In the genomic region with DNA sequence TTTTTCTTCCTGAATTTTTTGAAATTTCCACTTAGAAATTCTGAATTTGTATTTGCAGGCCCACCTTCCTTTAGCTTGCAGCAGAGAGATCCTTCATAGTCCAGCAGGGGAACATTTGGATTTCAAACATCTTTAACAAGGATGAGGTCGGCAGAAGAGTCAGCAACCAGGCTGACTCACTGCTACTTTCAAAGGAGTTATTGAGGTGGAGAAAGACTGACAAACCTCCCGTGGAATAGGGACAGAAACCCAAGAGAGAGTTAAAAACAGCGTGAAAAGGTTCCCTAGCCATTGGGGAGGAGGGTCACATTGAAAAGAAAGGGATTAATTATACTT, we compare ENCODE assay signal across 18 mouse cellular contexts.
DNase-seq lines count a peak whose midpoint lies in the region; ATAC-seq and TF ChIP-seq lines count a peak whose summit lies in the region.
"Had no signal": no experiment of that assay in that cellular context is flagged by ENCODE, and none has a peak within 500 bp of the region (broad histone marks: within the 10 kb centered on the region; RNA-seq: fewer than 3 reads in every experiment).

No protein-coding gene starts in this region.

- no peaks in the 10 kb centered on the region for H3K27me3 ChIP-seq in heart, embryonic 15.5 days
- H3K27me3 ChIP-seq in heart, embryonic 10.5 days (ENCODE audit: insufficient read depth, poor library complexity, severe bottlenecking): no peaks in the 10 kb centered on the region
- H3K27me3 ChIP-seq in stomach, embryonic 14.5 days (ENCODE audit: control insufficient read depth, insufficient read depth, low read length): no peaks in the 10 kb centered on the region
- H3K27me3 ChIP-seq in stomach, postnatal 0 days (ENCODE audit: control insufficient read depth, insufficient read depth, low read length): no peaks in the 10 kb centered on the region
- H3K27me3 ChIP-seq in embryonic facial prominence, embryonic 10.5 days (replicated peaks; ENCODE audit: low read depth, poor library complexity, severe bottlenecking): 0 out of 2 replicates have a peak, but pooled peaks cover 11% of the 10 kb centered on the region
- H3K27me3 ChIP-seq: embryonic facial prominence, embryonic 12.5 days; limb, embryonic 13.5 days; lung, embryonic 15.5 days had no signal

- H3K4me1 ChIP-seq in heart, embryonic 15.5 days (replicated peaks): peaks cover 11% of the 10 kb centered on the region; the same call in 1 of the 2 replicates
- no peaks in the 10 kb centered on the region for H3K4me1 ChIP-seq in heart, embryonic 10.5 days
- H3K4me1 ChIP-seq in stomach, embryonic 14.5 days (ENCODE audit: control insufficient read depth, insufficient read depth, low read length): 0 out of 2 replicates have a peak, but pooled peaks cover 3% of the 10 kb centered on the region
- H3K4me1 ChIP-seq in stomach, postnatal 0 days (replicated peaks; ENCODE audit: control insufficient read depth, insufficient read depth): peaks cover 2% of the 10 kb centered on the region; the same call in 1 of the 2 replicates
- peaks cover 24% of the 10 kb centered on the region for H3K4me1 ChIP-seq in embryonic facial prominence, embryonic 10.5 days
- H3K4me1 ChIP-seq: hindbrain, embryonic 13.5 days had no signal

- H3K9me3 ChIP-seq in heart, embryonic 15.5 days (replicated peaks): no peaks in the 10 kb centered on the region
- H3K9me3 ChIP-seq in heart, embryonic 10.5 days: no peaks in the 10 kb centered on the region
- H3K9me3 ChIP-seq in stomach, embryonic 14.5 days (ENCODE audit: control insufficient read depth, low read depth, low read length): no peaks in the 10 kb centered on the region
- no peaks in the 10 kb centered on the region for H3K9me3 ChIP-seq in stomach, postnatal 0 days (ENCODE audit: control insufficient read depth, low read length)
- H3K9me3 ChIP-seq in embryonic facial prominence, embryonic 10.5 days: no peaks in the 10 kb centered on the region
- H3K9me3 ChIP-seq: embryonic facial prominence, embryonic 12.5 days; hindbrain, embryonic 13.5 days; limb, embryonic 13.5 days; lung, embryonic 15.5 days had no signal

- no peaks in the 10 kb centered on the region for H3K36me3 ChIP-seq in heart, embryonic 15.5 days
- H3K36me3 ChIP-seq in heart, embryonic 10.5 days: no peaks in the 10 kb centered on the region
- H3K36me3 ChIP-seq in stomach, embryonic 14.5 days (ENCODE audit: control insufficient read depth, insufficient read depth, low read length): no peaks in the 10 kb centered on the region
- H3K36me3 ChIP-seq in stomach, postnatal 0 days (ENCODE audit: control insufficient read depth, insufficient read depth, low read length): no peaks in the 10 kb centered on the region
- no peaks in the 10 kb centered on the region for H3K36me3 ChIP-seq in embryonic facial prominence, embryonic 10.5 days (replicated peaks)
- H3K36me3 ChIP-seq: embryonic facial prominence, embryonic 12.5 days; hindbrain, embryonic 13.5 days; limb, embryonic 13.5 days; lung, embryonic 15.5 days had no signal

- no peak for TF ChIP-seq CTCF in stomach, postnatal 0 days (IDR thresholded peaks at IDR 0.05; ENCODE audit: low read depth)

- peak overlapping the region; percentile 60; the same call in 1 of the 2 replicates for H3K27ac ChIP-seq in heart, embryonic 15.5 days
- H3K27ac ChIP-seq in heart, embryonic 10.5 days: no peak overlapping the region
- H3K27ac ChIP-seq in stomach, embryonic 14.5 days (ENCODE audit: low read length): peak overlapping the region; percentile 21; the same call in 1 of the 2 replicates
- H3K27ac ChIP-seq in stomach, postnatal 0 days (replicated peaks): no peak overlapping the region
- H3K27ac ChIP-seq in embryonic facial prominence, embryonic 10.5 days (replicated peaks): peak overlapping the region; percentile 8; the same call in 1 of the 2 replicates
- H3K27ac ChIP-seq: embryonic facial prominence, embryonic 12.5 days; hindbrain, embryonic 13.5 days; limb, embryonic 13.5 days; liver, embryonic 14.5 days had no signal

- ATAC-seq in heart, embryonic 15.5 days (replicated peaks; ENCODE audit: insufficient number of reproducible peaks, insufficient read depth, low FRiP score, low read depth): no peak
- ATAC-seq in stomach, embryonic 14.5 days (ENCODE audit: insufficient number of reproducible peaks, insufficient read depth, low FRiP score, low read depth): no peak
- no peak for ATAC-seq in stomach, postnatal 0 days (ENCODE audit: low FRiP score, low TSS enrichment)
- no peak for ATAC-seq in activated CD4-positive, CD25-positive, alpha-beta regulatory T cell, adult 4 months
- ATAC-seq: CD4-positive, CD25-positive, alpha-beta regulatory T cell, adult 4 months; inflammation-experienced regulatory T-cells, adult 6 months had no signal

- TF ChIP-seq EP300 in stomach, postnatal 0 days (optimal IDR thresholded peaks at IDR 0.05): no peak

- 44% methylated on average over 3 of the region's 3 CpGs for WGBS in heart, embryonic 15.5 days
- 37% methylated on average over 3 of the region's 3 CpGs for WGBS in heart, embryonic 10.5 days
- 38% methylated on average over 3 of the region's 3 CpGs for WGBS in stomach, embryonic 14.5 days
- WGBS in stomach, postnatal 0 days: 48% methylated on average over 3 of the region's 3 CpGs
- WGBS in embryonic facial prominence, embryonic 10.5 days: 13% methylated on average over 3 of the region's 3 CpGs

- no peak for DNase-seq in heart, embryonic 10.5 days (ENCODE audit: low spot score)
- DNase-seq in stomach, postnatal 0 days (ENCODE audit: low spot score): no peak
- DNase-seq in embryonic facial prominence, embryonic 10.5 days (ENCODE audit: low spot score): no peak
- no peak for DNase-seq in gastrocnemius, postnatal 4 days (ENCODE audit: low spot score in 2 of 2)
- DNase-seq: cerebellum, adult 8-10 months; kidney, adult 8-10 months; retina, postnatal 1 day had no signal

- no peak overlapping the region for H3K4me2 ChIP-seq in heart, embryonic 15.5 days
- no peak overlapping the region for H3K4me2 ChIP-seq in stomach, embryonic 14.5 days (replicated peaks; ENCODE audit: low read depth, low read length)
- H3K4me2 ChIP-seq in stomach, postnatal 0 days (replicated peaks; ENCODE audit: low read depth): no peak overlapping the region
- H3K4me2 ChIP-seq: embryonic facial prominence, embryonic 12.5 days; hindbrain, embryonic 13.5 days; limb, embryonic 13.5 days; lung, embryonic 15.5 days; midbrain, embryonic 11.5 days had no signal

- no peak overlapping the region for H3K9ac ChIP-seq in heart, embryonic 15.5 days
- no peak overlapping the region for H3K9ac ChIP-seq in stomach, embryonic 14.5 days (replicated peaks; ENCODE audit: low read depth, low read length)
- no peak overlapping the region for H3K9ac ChIP-seq in stomach, postnatal 0 days (ENCODE audit: low read length)
- H3K9ac ChIP-seq: embryonic facial prominence, embryonic 12.5 days; hindbrain, embryonic 13.5 days; limb, embryonic 13.5 days; liver, embryonic 14.5 days; lung, embryonic 15.5 days had no signal

- H3K4me3 ChIP-seq in heart, embryonic 15.5 days: no peak overlapping the region
- no peak overlapping the region for H3K4me3 ChIP-seq in heart, embryonic 10.5 days
- H3K4me3 ChIP-seq in stomach, embryonic 14.5 days (ENCODE audit: low read depth, low read length): no peak overlapping the region
- H3K4me3 ChIP-seq in stomach, postnatal 0 days (ENCODE audit: low read depth, low read length): no peak overlapping the region
- H3K4me3 ChIP-seq in embryonic facial prominence, embryonic 10.5 days: no peak overlapping the region
- H3K4me3 ChIP-seq: embryonic facial prominence, embryonic 12.5 days; hindbrain, embryonic 13.5 days; limb, embryonic 13.5 days; lung, embryonic 15.5 days had no signal

Comparison
In these comparisons a context has a peak if more than half of its experiments do, and no peak if none do; other contexts are left out.
1. H3K27ac ChIP-seq: peak in heart, embryonic 15.5 days (single experiment), stomach, embryonic 14.5 days (single experiment) and embryonic facial prominence, embryonic 10.5 days (single experiment); none in heart, embryonic 10.5 days (single experiment) and stomach, postnatal 0 days (single experiment).